Mouse (Mus musculus) WW6 (cell line): ENCODE measurements around the gene Dapp1.
"Not testable (repeated sequence)": the region's sequence is repeated elsewhere in the genome, so short reads cannot be mapped to it uniquely, and the experiment has no call there.

Source experiments
- DNase-seq: peaks from one replicate; pipeline ENCODE4 v3.0.0-alpha.2; 2013; ENCODE audit warnings: low read depth, low spot score

The Dapp1 gene

DNA sequence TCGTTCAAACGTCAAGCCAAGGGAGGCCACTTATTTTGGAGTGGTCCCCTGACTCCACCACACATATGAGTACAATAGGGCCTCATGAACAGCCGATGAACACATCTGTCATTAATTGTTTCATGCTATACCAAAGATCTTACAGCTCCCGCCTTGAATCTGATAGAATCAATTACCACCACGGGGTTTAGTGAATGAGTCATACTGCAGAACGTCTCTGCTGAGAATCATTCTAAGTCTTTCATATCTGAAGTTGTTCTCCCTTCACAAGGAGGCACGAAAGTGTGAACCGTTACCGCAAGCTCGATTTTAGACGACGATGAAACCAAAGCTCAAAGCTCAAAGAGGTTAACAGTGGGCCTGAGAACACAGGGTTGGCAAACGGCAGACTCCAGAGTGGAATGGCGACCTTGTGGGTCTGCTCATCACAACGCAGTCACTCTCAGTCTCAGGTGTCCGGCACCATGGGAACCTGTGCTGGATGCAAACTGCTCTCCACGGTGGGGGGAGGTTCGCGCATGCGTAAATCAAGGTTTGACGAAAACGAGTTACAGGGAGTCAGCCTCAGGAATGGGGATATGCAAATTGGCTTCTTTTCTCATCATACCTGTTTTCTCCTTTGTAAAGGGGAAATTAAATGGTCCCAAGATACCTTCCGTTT, 27.0 kb downstream of the Dapp1 start:
- DNase-seq: peak; percentile 62

DNA sequence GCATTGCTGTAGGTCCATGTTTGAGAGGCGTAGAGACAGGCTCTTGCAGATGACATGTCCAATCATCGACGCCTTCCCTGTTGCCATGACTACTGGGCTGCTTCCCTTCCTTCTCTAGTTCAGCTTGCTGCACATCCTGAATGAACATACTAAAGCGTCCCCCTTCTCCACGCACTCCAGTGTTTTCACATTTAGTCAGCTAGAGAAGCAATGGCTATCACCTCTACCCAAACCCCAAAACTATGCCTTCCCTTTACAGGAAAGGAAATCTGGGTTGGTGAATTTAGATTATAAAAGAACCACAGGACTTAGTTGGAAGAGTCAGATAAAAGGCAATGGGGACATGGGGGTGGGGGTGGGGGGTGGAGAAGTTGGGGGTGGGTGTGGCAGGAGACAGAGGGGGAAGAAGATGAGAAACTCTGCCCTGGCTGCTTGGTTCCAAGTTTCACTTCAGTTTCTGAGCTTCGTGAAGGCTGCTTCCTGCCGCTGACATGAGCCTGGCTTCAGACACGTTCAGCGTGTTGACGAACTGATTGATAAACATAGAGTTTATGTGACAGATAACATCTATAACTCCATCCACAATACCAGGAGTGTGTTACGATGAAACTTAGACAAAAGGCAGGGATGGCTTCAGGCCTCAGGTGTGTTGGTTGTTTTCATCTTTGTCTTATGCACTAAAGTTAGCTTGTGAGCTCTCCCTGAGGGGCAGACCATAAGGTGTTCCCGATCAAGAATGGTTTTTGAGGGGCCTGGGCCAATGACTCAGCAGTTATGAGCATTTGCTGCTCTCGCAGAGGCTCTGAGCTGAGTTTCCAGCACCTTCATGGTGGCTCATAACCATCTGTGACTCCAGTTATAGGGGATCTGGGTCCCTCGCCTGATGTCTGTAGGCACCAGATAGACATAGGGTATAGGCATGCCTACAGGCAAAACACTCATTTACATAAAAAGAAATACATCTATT, 28.1 kb downstream of the Dapp1 start:
- no peak for DNase-seq

DNA sequence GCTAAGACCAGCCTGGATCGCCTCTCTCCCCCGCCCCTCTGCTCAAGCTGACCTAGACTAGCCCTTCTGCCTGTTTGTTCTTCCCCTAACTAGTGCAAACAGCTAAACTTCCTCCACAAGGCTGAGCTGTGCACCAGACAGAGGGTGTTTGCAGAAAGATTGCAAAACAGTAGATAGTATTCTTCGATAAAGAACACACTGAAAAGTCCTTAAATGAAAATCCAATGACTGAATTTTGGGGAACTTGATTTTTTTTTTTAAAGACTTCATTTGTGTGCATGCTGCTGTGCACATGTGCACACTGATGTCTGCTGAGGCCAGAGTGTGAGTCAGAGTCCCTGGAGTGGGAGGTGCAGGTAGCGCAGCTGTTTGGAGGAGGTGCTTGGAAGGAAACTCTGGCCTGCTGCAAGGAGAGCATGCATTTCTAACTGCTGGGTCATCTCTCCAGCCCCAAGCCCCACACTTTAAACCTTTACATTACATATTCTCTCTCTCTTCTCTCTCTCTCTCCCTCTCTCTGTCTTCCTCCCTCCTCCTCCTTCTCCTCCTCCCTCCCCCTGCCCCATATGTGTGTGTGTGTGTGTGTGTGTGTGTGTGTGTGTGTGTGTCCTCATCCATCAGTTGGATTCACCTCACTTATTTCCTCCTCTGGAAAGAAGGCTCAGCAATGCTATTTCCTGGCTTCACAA, 29.0 kb downstream of the Dapp1 start:
- DNase-seq: no peak

DNA sequence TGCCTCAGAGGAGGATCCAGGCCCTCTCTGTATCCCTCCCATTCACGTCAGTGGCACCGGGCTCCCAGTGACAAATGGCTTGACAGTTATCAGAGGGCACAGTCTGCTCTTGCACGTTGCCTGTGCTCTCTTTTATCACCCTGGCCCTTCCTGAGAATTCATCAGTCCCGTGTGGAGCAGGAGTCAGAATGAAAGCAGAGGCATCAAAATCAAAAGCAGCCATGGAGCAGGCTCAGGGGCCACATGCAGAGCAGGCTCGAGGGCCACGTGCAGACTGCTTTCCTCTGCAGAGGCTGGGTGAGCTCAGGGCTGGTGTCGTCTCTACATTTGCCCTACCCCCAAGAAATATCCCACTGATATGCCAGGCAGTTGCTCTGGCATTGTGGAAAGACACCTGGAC, 29.5 kb downstream of the Dapp1 start:
- no peak for DNase-seq

DNA sequence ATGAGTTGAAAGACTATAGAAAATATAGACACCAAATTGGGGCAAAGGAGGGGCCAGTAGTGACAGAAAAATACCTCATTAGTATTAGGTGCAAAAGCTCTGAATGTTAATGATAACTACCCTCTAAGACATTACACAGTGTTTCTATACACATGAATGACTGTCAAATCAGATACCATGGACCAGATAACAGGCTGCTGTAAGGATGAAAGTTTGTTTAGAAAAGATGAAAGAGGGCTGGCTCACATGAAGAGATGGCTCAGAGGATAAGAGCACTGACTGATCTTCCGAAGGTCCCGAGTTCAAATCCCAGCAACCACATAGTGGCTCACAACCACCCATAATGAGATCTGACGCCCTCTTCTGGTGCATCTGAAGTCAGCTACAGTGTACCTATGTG, 30.0 kb downstream of the Dapp1 start:
- not testable (repeated sequence) for DNase-seq

DNA sequence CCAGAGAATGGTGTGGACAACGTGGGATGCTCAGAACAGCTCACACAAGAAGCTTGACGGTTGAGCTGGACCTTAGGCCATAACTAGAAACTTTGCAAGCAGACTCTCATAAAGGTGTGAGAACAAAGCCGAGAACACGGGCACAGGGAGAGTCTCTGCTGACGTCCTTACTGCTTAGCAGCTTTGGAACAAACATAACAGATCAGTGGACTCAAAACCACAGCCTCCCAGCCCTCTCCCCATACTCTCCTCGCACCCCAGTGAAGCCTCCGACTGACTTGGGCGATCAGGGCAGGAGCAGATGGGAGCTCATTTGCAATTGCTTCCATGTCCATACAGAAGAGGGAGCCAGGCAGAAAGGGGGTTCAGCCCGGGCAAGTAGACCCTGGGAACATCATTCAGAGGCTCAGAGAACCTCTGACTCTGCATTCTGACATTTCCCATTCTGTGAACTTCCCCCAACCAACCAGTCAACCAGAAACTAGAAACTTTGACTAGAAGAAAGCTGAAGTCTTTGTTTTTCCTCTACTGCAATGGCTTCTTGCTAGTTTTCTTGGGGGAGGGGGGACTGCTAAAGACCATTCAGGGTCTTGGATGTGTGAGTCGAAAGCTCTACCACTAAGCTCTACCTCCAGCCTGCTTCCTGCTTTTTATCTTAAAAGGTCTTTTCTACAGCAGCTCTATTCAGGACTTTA, 31.0 kb downstream of the Dapp1 start:
- no peak for DNase-seq

DNA sequence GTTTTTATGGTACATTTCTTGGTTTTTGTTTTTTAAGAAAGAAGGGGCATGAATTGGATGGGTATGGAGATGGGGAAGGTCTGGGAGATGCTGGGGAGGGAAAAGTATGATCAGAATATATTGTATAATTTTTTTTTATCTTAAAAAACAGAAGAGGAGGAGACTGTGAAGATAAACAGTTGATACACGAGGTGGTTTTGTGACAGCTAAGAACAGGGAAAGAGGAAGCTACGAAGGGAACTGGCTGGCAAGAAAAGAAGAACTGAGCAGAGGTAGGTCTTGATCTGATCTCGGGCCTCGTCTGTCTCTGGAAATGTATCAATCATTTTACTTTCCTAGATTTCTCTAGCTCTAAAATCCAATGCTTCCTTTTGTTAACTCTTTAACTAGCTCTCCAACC, 33.8 kb downstream of the Dapp1 start:
- no peak for DNase-seq

DNA sequence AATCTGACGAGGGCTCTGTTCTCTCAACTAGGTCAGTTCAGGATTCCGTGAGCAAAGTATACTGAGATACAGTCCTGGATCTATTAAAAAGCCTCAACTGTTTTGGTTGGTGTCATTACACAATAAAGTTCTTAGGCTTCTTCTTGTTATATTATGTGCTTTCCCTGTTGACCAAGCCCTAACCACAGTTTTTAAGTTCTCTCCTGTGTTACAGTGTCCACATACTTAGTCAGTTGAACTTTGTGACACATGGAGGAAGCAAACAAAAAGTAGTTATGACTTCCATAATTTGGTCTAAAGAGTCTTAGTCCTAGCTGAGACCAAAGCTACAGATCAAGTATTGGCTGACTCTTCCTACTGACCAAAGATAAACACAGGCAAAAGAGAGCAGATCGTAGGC, 34.5 kb downstream of the Dapp1 start:
- no peak for DNase-seq

DNA sequence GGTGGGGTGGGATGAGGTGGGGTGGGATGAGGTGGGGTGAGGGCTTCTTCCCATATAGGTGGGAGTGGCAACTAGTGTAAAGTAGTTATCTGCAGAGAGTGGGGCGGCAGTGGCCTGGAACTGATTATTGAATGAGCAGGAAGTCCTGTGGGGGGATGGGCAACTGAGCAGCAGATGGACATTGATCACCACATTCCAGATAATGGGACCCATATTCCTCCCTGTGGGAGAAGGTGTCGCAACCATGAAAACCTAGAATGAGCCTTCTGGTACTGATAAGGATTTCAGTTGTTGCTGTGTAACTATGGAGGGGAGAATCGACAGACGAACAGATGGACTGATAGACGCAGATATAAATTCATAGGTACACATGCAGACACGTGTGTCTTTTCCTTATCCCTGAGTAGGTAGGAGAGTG, 37.6 kb downstream of the Dapp1 start:
- no peak for DNase-seq

DNA sequence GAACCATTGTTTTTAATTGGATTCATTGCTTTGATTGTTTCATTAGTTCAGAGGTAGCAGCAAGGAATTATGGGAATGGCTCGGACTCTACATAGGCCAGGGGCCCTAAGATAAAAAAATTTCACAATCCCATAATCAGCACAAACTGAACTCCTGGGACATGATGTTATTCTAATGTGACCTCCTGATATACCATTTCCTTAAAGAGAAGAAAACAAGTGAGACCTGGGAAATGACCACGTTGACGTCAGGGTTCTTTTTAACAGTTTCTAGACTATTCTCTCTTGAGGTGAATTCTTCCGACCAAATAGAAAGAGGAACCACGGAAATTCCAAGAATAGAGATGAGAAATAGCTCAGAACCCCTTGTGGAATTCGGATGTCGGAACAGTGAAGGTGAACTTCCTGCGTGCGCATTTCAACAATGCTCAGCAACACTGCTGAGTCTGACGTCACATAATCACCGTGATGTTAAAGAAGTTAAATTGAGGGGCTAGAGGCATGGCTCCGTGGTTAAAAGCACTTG, 39.2 kb downstream of the Dapp1 start:
- DNase-seq: no peak

DNA sequence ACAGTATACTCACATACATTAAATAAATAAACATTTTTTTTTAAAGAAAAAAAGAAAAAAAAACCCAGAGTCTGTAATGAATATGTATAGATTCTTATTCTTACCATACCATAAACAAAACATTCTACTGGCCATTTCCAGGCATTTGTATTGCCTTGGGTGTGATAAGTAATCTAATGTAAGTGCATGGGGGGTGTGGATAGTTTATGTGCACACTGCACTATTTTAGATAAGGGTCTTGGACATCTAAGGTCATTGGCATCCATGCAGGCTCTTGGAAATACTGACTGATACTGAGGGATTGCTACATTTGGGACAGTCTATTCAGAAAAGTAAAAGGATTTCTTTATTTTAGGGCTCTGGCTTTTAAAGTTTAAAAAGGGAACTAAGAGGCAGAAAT, 39.8 kb downstream of the Dapp1 start:
- no peak for DNase-seq

DNA sequence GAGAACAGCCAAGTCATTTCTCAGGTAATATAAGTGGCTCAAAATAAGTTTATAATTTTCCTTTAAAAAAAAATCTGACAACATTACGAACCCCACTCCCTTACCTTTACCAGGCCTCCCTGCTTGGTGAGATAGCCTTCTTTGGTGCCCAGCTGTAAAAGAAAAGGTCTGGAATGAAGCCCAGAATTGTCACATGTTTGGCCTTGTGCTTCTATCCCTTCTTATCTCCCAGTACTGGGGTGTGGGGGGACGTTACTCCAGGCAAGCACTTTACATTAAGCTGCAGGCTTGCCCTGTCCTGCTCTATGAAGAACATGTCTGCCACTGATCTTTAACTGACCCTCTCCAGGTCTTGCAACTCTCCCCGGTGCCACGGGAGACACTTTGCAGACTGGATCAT, 40.6 kb downstream of the Dapp1 start:
- DNase-seq: no peak

DNA sequence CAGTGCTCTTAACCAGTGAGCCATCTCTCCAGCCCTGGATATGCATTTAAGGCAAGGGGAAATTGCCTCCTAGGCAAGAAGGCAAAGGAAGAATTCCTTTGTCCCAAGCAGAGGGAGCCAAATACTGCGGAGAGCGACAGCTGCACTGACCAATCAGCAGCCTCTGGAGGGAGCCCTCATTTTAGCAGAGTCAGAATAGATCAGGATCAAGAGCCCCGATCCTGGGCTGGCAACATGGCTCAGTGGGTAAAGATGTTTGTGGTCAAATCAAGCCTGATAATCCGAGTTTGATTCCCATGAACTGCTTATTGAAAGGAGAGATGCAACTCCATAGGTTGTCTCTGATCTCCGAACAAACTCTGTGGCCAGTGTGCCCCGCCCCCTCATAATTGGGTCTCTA, 42.7 kb downstream of the Dapp1 start:
- peak; percentile 60 for DNase-seq

DNA sequence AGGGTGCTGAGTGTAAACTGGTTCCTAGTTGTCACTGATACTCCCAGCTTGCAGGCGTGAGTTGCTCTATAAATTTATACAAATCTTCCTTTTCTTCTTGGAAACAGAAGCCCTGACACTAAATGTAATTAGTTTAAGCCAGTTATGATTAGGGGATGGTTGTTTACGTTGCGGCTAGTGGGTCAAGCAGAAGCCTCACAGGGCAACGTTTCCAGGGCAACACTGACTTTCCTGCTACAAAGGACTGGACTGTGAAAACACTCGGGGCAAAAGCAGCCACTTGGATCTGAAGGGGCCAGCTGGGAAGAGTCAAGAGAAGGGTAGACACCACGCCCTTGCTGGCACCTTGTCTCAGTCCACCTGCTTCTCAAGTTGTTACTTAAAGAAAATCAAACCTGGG, 44.8 kb downstream of the Dapp1 start:
- DNase-seq: no peak

DNA sequence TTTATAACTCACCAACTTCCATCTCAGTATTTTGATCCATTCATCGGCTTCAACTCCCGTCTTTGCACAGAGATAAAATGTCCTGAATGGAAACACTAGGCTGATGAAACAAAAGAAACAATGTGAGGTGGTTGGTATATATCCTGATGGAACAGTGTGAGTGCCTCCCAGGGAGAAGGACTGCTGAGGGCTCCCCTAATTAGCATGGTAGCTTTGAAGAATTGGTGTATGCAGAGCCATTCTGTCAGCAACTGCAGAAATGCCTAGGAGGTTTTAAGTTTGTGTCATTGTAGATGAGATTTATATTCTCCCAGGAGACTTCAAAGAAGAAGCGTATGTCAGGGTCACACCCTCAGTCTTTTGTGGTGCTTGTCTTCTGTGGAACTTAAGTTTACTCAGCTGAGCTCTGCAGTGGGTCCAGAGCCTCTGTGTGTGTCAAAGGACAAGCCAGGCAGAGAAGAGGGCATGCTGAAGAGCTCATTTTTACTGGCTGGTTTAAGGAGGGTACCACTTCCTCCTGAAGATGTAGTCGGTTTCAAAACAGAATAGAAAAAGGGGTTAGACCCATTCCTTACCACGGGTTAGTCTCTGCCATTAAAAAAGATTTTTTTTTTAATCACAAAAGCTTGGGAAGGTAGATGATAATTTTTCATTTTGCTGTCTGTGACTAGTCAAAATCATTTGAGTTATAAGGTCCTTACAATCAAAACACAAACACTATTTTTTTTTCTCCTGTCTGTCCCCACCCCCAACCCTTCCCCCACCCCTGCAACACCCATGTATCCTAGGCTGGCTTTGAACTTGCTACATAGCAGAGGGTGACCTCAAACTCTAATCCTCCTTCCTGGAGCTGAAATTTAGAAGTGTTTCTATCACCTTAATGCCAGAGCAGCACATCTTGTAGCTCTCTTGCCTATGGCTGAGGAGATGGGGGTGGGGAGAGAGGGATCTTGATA, 45.5 kb downstream of the Dapp1 start:
- DNase-seq: no peak

DNA sequence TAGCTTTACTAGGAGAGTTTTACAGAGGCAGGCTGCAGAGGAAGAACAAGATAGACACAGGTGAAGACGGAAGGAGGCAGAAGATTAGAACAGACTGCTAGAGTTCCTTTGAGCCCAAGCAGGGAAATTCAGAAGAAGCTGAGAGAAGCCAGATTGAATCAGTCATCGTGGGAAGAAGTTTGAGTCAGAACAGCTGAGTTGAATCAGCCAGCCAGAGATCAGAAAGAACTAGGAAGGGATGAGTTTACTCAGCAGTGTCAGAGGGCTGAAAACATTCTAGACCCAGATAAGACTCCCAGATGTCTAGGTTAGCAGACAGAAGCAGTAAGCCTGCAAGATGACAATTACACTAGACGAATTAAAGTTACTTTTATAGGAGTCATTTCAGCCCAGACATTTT, 47.4 kb downstream of the Dapp1 start:
- DNase-seq: no peak

DNA sequence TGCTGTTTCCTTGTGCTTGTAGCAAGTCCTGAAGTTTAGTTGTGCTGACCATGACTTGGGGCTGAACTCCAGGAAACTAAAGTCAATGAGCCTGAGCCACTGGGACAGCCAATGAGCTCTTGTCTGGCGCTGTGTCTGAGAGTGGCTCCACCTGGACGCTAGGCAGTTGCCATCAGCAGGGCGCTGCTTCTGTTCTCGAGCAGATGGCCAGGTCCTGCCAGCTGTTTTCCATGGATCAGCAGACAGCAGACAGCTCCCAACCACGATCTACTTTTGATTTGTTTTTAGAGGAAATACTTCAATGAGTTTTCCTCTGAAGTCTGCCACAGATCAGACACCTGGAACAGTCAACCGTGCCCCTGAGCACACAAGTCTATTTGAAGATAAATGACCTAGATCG, 48.6 kb downstream of the Dapp1 start:
- no peak for DNase-seq

DNA sequence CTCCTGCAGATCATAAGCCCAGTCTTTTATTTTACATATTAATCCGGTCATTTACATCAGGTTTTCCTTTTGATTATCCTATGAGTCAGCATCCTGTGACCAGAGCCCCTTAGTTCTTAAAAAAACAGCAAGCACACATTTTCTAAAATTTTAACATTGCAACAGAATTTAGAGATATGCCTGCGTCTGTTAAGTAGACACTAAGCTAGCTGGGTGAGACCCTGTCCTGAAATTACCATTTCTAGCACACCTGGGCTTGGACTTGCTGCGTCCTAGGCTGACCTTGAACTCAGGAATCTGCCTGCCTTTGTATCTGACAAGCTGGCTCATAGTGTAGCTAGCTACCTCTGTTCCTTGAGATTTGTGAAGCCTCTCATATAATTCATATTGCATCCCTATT, 51.4 kb downstream of the Dapp1 start:
- DNase-seq: no peak

DNA sequence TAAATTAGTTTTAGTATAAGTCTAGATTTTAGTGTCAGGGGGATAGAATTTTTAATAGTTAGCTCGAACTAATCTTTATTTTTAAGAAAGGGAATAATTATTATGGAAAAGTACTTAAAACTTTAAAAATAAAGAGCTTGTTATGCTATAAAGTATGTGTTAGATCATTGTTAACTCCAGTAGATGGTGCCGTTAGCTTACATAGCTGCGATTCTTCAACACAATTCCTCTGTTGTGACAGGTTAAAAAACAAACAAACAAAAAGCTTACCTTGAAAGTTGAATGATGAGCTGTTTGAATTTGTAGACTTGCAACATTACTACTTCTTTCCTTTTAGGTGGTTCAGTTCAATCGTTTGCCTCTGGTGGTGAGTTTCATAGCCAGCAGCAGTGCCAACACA, 54.3 kb downstream of the Dapp1 start:
- no peak for DNase-seq

DNA sequence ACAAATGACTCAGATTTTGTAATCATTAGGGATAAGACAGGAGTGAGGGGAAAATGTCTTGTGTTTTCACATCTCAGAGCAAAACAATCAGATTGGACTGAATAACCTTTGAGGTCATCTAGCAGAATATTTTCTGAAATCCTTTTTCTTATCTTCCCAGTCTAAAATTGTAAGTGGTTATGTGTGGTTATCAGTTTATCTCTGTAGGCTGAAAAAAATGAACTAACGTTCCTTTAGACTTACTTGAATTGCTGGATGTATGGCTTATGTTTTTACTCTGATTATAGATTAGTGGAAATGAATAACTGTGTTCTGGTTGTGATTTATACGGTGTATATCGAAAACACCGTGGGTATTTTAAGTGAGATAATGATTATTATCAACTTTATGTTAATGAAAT, 60.8 kb downstream of the Dapp1 start:
- DNase-seq: no peak

DNA sequence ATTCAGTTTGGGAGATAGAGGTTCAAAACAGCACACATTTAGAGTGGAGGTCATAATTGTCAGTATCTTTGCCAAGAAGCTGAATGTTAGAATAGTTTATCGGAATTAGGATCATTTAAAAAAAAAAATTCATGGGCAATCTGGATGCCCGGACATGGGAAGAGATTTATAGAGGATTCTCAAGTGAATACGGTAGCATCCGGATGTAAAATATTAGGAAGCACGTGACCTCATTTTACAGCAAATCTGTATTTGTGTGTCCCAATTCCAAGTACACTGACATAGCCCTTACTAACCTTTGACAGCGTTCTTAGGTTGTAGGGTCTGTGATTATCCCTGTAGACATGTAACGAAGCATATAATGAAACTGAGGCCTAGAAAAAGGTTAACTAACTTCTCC, 61.9 kb downstream of the Dapp1 start:
- no peak for DNase-seq
